In the genomic region with DNA sequence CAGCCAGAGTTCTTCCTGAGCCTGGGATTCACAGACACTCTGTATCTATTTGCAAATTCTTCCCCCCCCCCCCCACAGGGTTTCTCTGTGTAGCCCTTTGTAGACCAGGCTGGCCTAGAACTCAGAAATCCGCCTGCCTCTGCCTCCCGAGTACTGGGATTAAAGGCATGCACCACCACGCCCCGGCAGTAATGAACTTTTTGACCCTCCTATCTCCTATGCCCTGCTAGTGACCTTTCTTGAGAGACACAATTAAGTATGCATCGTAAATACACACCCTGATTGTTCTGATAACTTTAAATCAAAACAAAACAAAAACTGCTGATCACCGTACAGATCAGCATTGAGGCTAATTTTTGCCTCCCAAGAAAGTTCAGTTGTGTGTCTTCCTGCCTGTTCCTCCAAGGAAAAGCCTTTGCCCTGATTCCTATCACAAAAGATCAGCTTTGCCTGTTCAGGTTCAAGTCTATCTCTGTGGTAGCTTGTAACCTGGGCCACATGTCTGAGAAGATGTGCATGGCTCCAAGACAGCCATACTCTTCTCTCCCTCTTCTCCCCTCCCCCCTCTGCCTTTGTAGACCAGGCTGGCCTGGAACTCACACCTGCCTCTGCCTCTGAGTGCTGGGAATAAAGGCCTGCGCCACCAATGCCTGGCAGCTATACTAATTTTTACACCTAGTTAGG, we compare ENCODE assay signal across 23 mouse cellular contexts. TPM values are rescaled to one million over a fixed set of nuclear protein-coding genes. Genes with fewer than 3 reads are reported as not detected.
DNase-seq lines count a peak whose midpoint lies in the region; TF ChIP-seq lines count a peak whose summit lies in the region.
"Had no signal": no experiment of that assay in that cellular context is flagged by ENCODE, and none has a peak within 500 bp of the region (broad histone marks: within the 10 kb centered on the region; RNA-seq: fewer than 3 reads in every experiment).

No protein-coding gene starts in this region.

- H3K27me3 ChIP-seq in ES-Bruce4 (ENCODE audit: control insufficient read depth, insufficient read depth, low read length, poor library complexity, severe bottlenecking) = no peaks in the 10 kb centered on the region
- H3K27me3 ChIP-seq: hindbrain, embryonic 15.5 days; limb, embryonic 13.5 days; liver, embryonic 15.5 days; lung, embryonic 15.5 days; midbrain, embryonic 13.5 days; Patski had no signal

- H3K4me3 ChIP-seq in layer of hippocampus, adult 2 months = no peak overlapping the region
- H3K4me3 ChIP-seq in ES-Bruce4 (ENCODE audit: low read depth, low read length) (peak overlapping the region; percentile 12), macrophage (ENCODE audit: inconsistent target) (no peak overlapping the region)
- H3K4me3 ChIP-seq: erythroblast, embryonic 14.5 days; hindbrain, embryonic 10.5 days; hindbrain, embryonic 15.5 days; limb, embryonic 13.5 days; liver, embryonic 15.5 days; lung, embryonic 15.5 days; midbrain, embryonic 13.5 days had no signal

- peaks cover 23% of the 10 kb centered on the region for H3K4me1 ChIP-seq in ES-Bruce4 (ENCODE audit: control insufficient read depth, insufficient read depth, low read length)
- H3K4me1 ChIP-seq: hindbrain, embryonic 15.5 days had no signal

- H3K9me3 ChIP-seq in ES-Bruce4 (replicated peaks; ENCODE audit: control insufficient read depth, insufficient read depth, low read length, poor library complexity, severe bottlenecking) = no peaks in the 10 kb centered on the region
- H3K9me3 ChIP-seq: hindbrain, embryonic 10.5 days; hindbrain, embryonic 15.5 days; limb, embryonic 13.5 days; liver, embryonic 15.5 days; lung, embryonic 15.5 days; midbrain, embryonic 13.5 days had no signal

- H3K9ac ChIP-seq in ES-Bruce4 (ENCODE audit: low read depth, poor library complexity, severe bottlenecking) = no peak overlapping the region
- H3K9ac ChIP-seq: forebrain, postnatal 0 days; hindbrain, embryonic 15.5 days; limb, embryonic 13.5 days; liver, embryonic 15.5 days; lung, embryonic 15.5 days; midbrain, embryonic 13.5 days had no signal

- no peak for TF ChIP-seq POLR2A in ES-Bruce4 (IDR thresholded peaks at IDR 0.05; ENCODE audit: insufficient read depth, low read length)

- TF ChIP-seq EP300 in ES-Bruce4 (IDR thresholded peaks at IDR 0.05; ENCODE audit: insufficient read depth, low read depth, low read length) = no peak

- no peak for TF ChIP-seq CTCF in layer of hippocampus, adult 2 months (conservative IDR thresholded peaks at IDR 0.05)
- TF ChIP-seq CTCF in ES-Bruce4 (IDR thresholded peaks at IDR 0.05; ENCODE audit: low read depth, low read length) = no peak

- DNase-seq in layer of hippocampus, adult 2 months (ENCODE audit: low spot score in 2 of 2) = no peak
- DNase-seq in layer of hippocampus, adult 18-20 months (ENCODE audit: low spot score in 2 of 2) = no peak
- DNase-seq in R1 (ENCODE audit: low read depth, low spot score) = peak; percentile 92
- DNase-seq in spleen, postnatal 36 days (ENCODE audit: low spot score in 2 of 2) = no peak
- DNase-seq in retina, embryonic 14.5 days (ENCODE audit: low spot score) = no peak
- DNase-seq: adrenal gland, postnatal 25 days; cerebellum, adult 18-20 months; cerebellum, postnatal 10 days; forebrain, postnatal 0 days; gastrocnemius, postnatal 14 days; heart, postnatal 14 days; kidney, adult 8-10 months; kidney, postnatal 14 days had no signal

- H3K36me3 ChIP-seq in ES-Bruce4 (ENCODE audit: control insufficient read depth, insufficient read depth, low read length, poor library complexity, severe bottlenecking) = no peaks in the 10 kb centered on the region
- H3K36me3 ChIP-seq in macrophage (ENCODE audit: inconsistent target) = peaks cover 9% of the 10 kb centered on the region; the same call in 1 of the 2 replicates

- H3K27ac ChIP-seq in layer of hippocampus, adult 2 months = peak overlapping the region; percentile 41; the same call in 1 of the 2 replicates
- H3K27ac ChIP-seq in ES-Bruce4 (ENCODE audit: insufficient read depth, low read length) = peak overlapping the region; percentile 90
- H3K27ac ChIP-seq in macrophage = peak overlapping the region; percentile 52
- H3K27ac ChIP-seq: hindbrain, embryonic 10.5 days; hindbrain, embryonic 15.5 days; limb, embryonic 13.5 days; liver, embryonic 15.5 days; lung, embryonic 15.5 days; midbrain, embryonic 13.5 days had no signal

- 91% methylated on average over 7 of the region's 7 CpGs for WGBS in macrophage (ENCODE audit: missing documents)

- H3K79me2 ChIP-seq in macrophage (ENCODE audit: inconsistent target) = peaks cover 93% of the 10 kb centered on the region

RNA-seq across cellular contexts. Expression of gene Dnm2, which starts 31.7 kb away (rescaled TPM):
- 10 to 100 TPM; 58.0 to 69.6 TPM for total RNA-seq in layer of hippocampus, adult 2 months (2021)
- total RNA-seq in layer of hippocampus, adult 18-20 months (2021) = 10 to 100 TPM; 59.8 to 59.9 TPM
- polyA plus RNA-seq in ES-Bruce4 (2011; ENCODE audit: insufficient read depth, insufficient read length, low read depth, missing spikeins) (86.2 and 88.6 TPM in 2 replicates), macrophage (2018) (101 to 145 TPM (median 112 TPM) in 3 replicates)
- 100 to 1,000 TPM; 187 to 515 (median 394) TPM for total RNA-seq in macrophage (2018; cell fraction: chromatin; rRNA removed)
- 100 to 1,000 TPM in 21 of 26 experiments, 10 to 100 TPM in 5; 84.7 to 144 (median 113) TPM for total RNA-seq in macrophage (2018; cell fraction: cytosol; rRNA removed)
- total RNA-seq in macrophage (2018; cell fraction: nucleus; rRNA removed) = 100 to 1,000 TPM; 106 to 277 (median 208) TPM

RNA-seq across cellular contexts. Expression of gene Qtrt1, which starts 44.8 kb away (rescaled TPM):
- 10 to 100 TPM; 31.2 to 46.2 TPM for total RNA-seq in layer of hippocampus, adult 2 months (2021)
- 10 to 100 TPM; 26.0 to 36.4 TPM for total RNA-seq in layer of hippocampus, adult 18-20 months (2021)
- 40.0 and 48.2 TPM in 2 replicates for polyA plus RNA-seq in ES-Bruce4 (2011; ENCODE audit: insufficient read depth, insufficient read length, low read depth, missing spikeins)
- 10 to 100 TPM; 12.0 to 53.9 (median 28.6) TPM for total RNA-seq in macrophage (2018; cell fraction: chromatin; rRNA removed)
- total RNA-seq in macrophage (2018; cell fraction: cytosol; rRNA removed) = 1 to 10 TPM; 2.9 to 7.9 (median 6.6) TPM
- total RNA-seq in macrophage (2018; cell fraction: nucleus; rRNA removed) = 10 to 100 TPM in 23 of 26 experiments, 1 to 10 TPM in 3; 5.9 to 31.4 (median 17.0) TPM
- 6.1 to 12.6 TPM (median 9.4 TPM) in 3 replicates for polyA plus RNA-seq in macrophage (2018)

RNA-seq across cellular contexts. Expression of gene Tmed1, which starts 53.7 kb away (rescaled TPM):
- total RNA-seq in layer of hippocampus, adult 2 months (2021) = 10 to 100 TPM; 13.5 to 15.5 TPM
- total RNA-seq in layer of hippocampus, adult 18-20 months (2021) = 10 to 100 TPM; 11.1 to 11.8 TPM
- polyA plus RNA-seq in ES-Bruce4 (2011; ENCODE audit: insufficient read depth, insufficient read length, low read depth, missing spikeins) (28.0 and 29.2 TPM in 2 replicates), macrophage (2018) (5.5 to 16.0 TPM (median 11.8 TPM) in 3 replicates)
- 10 to 100 TPM in 1 of 26 experiments, 1 to 10 TPM in 24, under 1 TPM in 1; 0.76 to 10.5 (median 3.7) TPM for total RNA-seq in macrophage (2018; cell fraction: chromatin; rRNA removed)
- 10 to 100 TPM in 21 of 26 experiments, 1 to 10 TPM in 5; 5.6 to 15.4 (median 11.2) TPM for total RNA-seq in macrophage (2018; cell fraction: cytosol; rRNA removed)
- 10 to 100 TPM in 5 of 26 experiments, 1 to 10 TPM in 21; 3.3 to 13.1 (median 7.4) TPM for total RNA-seq in macrophage (2018; cell fraction: nucleus; rRNA removed)
